Comparison of ENCODE assay signal across 14 mouse cellular contexts in genomic region chr16:91657285-91657684, GRCm38 (mm10). TPM values are rescaled to one million over a fixed set of nuclear protein-coding genes. Genes with fewer than 3 reads are reported as not detected.
DNase-seq lines count a peak whose midpoint lies in the region; ATAC-seq and TF ChIP-seq lines count a peak whose summit lies in the region.
"Had no signal": no experiment of that assay in that cellular context is flagged by ENCODE, and none has a peak within 500 bp of the region (broad histone marks: within the 10 kb centered on the region; RNA-seq: fewer than 3 reads in every experiment).

No protein-coding gene starts in this region.

- peak; percentile 55; the same call in 1 of the 2 replicates for ATAC-seq in kidney, embryonic 14.5 days (ENCODE audit: low FRiP score, low TSS enrichment)
- peak; percentile 41; the same call in 1 of the 2 replicates for ATAC-seq in midbrain, embryonic 12.5 days (ENCODE audit: low FRiP score, low read depth)
- ATAC-seq in midbrain, postnatal 0 days (ENCODE audit: low FRiP score), result no peak
- ATAC-seq in hindbrain, postnatal 0 days, result peak; percentile 66
- ATAC-seq in stomach, embryonic 15.5 days (ENCODE audit: insufficient read depth, low FRiP score, low read depth), result peak; percentile 27; the same call in 1 of the 2 replicates
- ATAC-seq: Patski had no signal

- H3K9ac ChIP-seq in kidney, embryonic 14.5 days (ENCODE audit: low read depth, low read length), result no peak overlapping the region
- H3K9ac ChIP-seq in midbrain, embryonic 12.5 days (replicated peaks), result no peak overlapping the region
- no peak overlapping the region for H3K9ac ChIP-seq in midbrain, postnatal 0 days (replicated peaks; ENCODE audit: low read length, poor library complexity, severe bottlenecking)
- no peak overlapping the region for H3K9ac ChIP-seq in hindbrain, postnatal 0 days (replicated peaks; ENCODE audit: low read length)
- no peak overlapping the region for H3K9ac ChIP-seq in stomach, embryonic 15.5 days

- H3K4me2 ChIP-seq in kidney, embryonic 14.5 days (replicated peaks; ENCODE audit: low read depth, low read length), result no peak overlapping the region
- no peak overlapping the region for H3K4me2 ChIP-seq in midbrain, embryonic 12.5 days (replicated peaks)
- no peak overlapping the region for H3K4me2 ChIP-seq in midbrain, postnatal 0 days (ENCODE audit: low read depth, low read length, poor library complexity, severe bottlenecking)
- H3K4me2 ChIP-seq in hindbrain, postnatal 0 days (ENCODE audit: low read depth, low read length), result no peak overlapping the region
- no peak overlapping the region for H3K4me2 ChIP-seq in stomach, embryonic 15.5 days

- TF ChIP-seq CTCF in midbrain, postnatal 0 days (IDR thresholded peaks at IDR 0.05), result no peak
- TF ChIP-seq CTCF in hindbrain, postnatal 0 days (IDR thresholded peaks at IDR 0.05; ENCODE audit: low read depth), result no peak

- H3K27me3 ChIP-seq in kidney, embryonic 14.5 days (ENCODE audit: control insufficient read depth, insufficient read depth, low read length), result no peaks in the 10 kb centered on the region
- no peaks in the 10 kb centered on the region for H3K27me3 ChIP-seq in midbrain, embryonic 12.5 days
- H3K27me3 ChIP-seq in midbrain, postnatal 0 days (ENCODE audit: insufficient read depth, low read length), result no peaks in the 10 kb centered on the region
- no peaks in the 10 kb centered on the region for H3K27me3 ChIP-seq in hindbrain, postnatal 0 days (ENCODE audit: insufficient read depth, low read length)
- no peaks in the 10 kb centered on the region for H3K27me3 ChIP-seq in stomach, embryonic 15.5 days (replicated peaks)
- H3K27me3 ChIP-seq: Patski had no signal

- H3K4me1 ChIP-seq in kidney, embryonic 14.5 days (ENCODE audit: control insufficient read depth, insufficient read depth, low read length), result no peaks in the 10 kb centered on the region
- peaks cover 4% of the 10 kb centered on the region; the same call in 1 of the 2 replicates for H3K4me1 ChIP-seq in midbrain, embryonic 12.5 days
- no peaks in the 10 kb centered on the region for H3K4me1 ChIP-seq in midbrain, postnatal 0 days (ENCODE audit: insufficient read depth, low read length)
- H3K4me1 ChIP-seq in hindbrain, postnatal 0 days (ENCODE audit: insufficient read depth, low read length), result no peaks in the 10 kb centered on the region
- H3K4me1 ChIP-seq in stomach, embryonic 15.5 days, result peaks cover 3% of the 10 kb centered on the region; the same call in 1 of the 2 replicates

- no peak overlapping the region for H3K4me3 ChIP-seq in kidney, embryonic 14.5 days (ENCODE audit: low read length)
- no peak overlapping the region for H3K4me3 ChIP-seq in midbrain, embryonic 12.5 days
- no peak overlapping the region for H3K4me3 ChIP-seq in midbrain, postnatal 0 days (ENCODE audit: low read depth, low read length)
- no peak overlapping the region for H3K4me3 ChIP-seq in hindbrain, postnatal 0 days (ENCODE audit: low read length)
- no peak overlapping the region for H3K4me3 ChIP-seq in stomach, embryonic 15.5 days (replicated peaks)

- no peak for DNase-seq in kidney, adult 9 months
- DNase-seq in midbrain, postnatal 0 days (ENCODE audit: low spot score), result no peak
- DNase-seq in hindbrain, postnatal 0 days (ENCODE audit: low spot score), result no peak
- no peak for DNase-seq in urinary bladder, postnatal 36 days (ENCODE audit: low spot score in 2 of 2)
- DNase-seq: adrenal gland, adult 8-10 months; cerebellum, postnatal 25 days; heart, adult 18-20 months; heart, postnatal 4 days; lung, postnatal 14 days; thymus, postnatal 25 days had no signal

- H3K9me3 ChIP-seq in kidney, embryonic 14.5 days (ENCODE audit: control insufficient read depth, low read length), result 0 out of 2 replicates have a peak, but pooled peaks cover 5% of the 10 kb centered on the region
- no peaks in the 10 kb centered on the region for H3K9me3 ChIP-seq in midbrain, embryonic 12.5 days
- no peaks in the 10 kb centered on the region for H3K9me3 ChIP-seq in midbrain, postnatal 0 days (ENCODE audit: low read length)
- no peaks in the 10 kb centered on the region for H3K9me3 ChIP-seq in hindbrain, postnatal 0 days (ENCODE audit: low read length)
- H3K9me3 ChIP-seq in stomach, embryonic 15.5 days, result no peaks in the 10 kb centered on the region

- no peak overlapping the region for H3K27ac ChIP-seq in kidney, embryonic 14.5 days (ENCODE audit: low read depth, low read length)
- no peak overlapping the region for H3K27ac ChIP-seq in midbrain, embryonic 12.5 days (replicated peaks)
- H3K27ac ChIP-seq in midbrain, postnatal 0 days (ENCODE audit: low read depth, low read length), result no peak overlapping the region
- no peak overlapping the region for H3K27ac ChIP-seq in hindbrain, postnatal 0 days
- no peak overlapping the region for H3K27ac ChIP-seq in stomach, embryonic 15.5 days

- H3K36me3 ChIP-seq in kidney, embryonic 14.5 days (ENCODE audit: control insufficient read depth, insufficient read depth, low read length), result peaks cover 91% of the 10 kb centered on the region
- peaks cover 86% of the 10 kb centered on the region for H3K36me3 ChIP-seq in midbrain, embryonic 12.5 days
- H3K36me3 ChIP-seq in midbrain, postnatal 0 days (ENCODE audit: insufficient read depth, low read length), result peaks cover 64% of the 10 kb centered on the region
- H3K36me3 ChIP-seq in hindbrain, postnatal 0 days (ENCODE audit: insufficient read depth, low read length), result peaks cover 64% of the 10 kb centered on the region
- peaks cover 68% of the 10 kb centered on the region for H3K36me3 ChIP-seq in stomach, embryonic 15.5 days

- WGBS in kidney, embryonic 14.5 days, result 96% methylated on average over 17 of the region's 17 CpGs
- WGBS in midbrain, embryonic 12.5 days, result 98% methylated on average over 17 of the region's 17 CpGs
- WGBS in midbrain, postnatal 0 days, result 99% methylated on average over 17 of the region's 17 CpGs
- 99% methylated on average over 17 of the region's 17 CpGs for WGBS in hindbrain, postnatal 0 days
- WGBS in stomach, embryonic 15.5 days, result 98% methylated on average over 17 of the region's 17 CpGs

RNA-seq across cellular contexts. Expression of gene Son, which starts 10.0 kb away (rescaled TPM):
- polyA plus RNA-seq in kidney, embryonic 14.5 days (2014; fragmentation: Nextera tagmentation; extraction: Ambion mirVana), result 160 and 167 TPM in 2 replicates
- polyA plus RNA-seq in midbrain, embryonic 12.5 days (2016; fragmentation: Nextera tagmentation; extraction: Ambion mirVana), result 163 and 170 TPM in 2 replicates
- 256 and 257 TPM in 2 replicates for total RNA-seq in midbrain, postnatal 0 days (2014; rRNA removed)
- 82.3 and 98.4 TPM in 2 replicates for polyA plus RNA-seq in midbrain, postnatal 0 days (2015; fragmentation: Nextera tagmentation; extraction: Ambion mirVana)
- 246 and 254 TPM in 2 replicates for total RNA-seq in hindbrain, postnatal 0 days (2014; rRNA removed)
- polyA plus RNA-seq in hindbrain, postnatal 0 days (2015; fragmentation: Nextera tagmentation; extraction: Ambion mirVana), result 95.3 and 97.2 TPM in 2 replicates
- 108 and 114 TPM in 2 replicates for polyA plus RNA-seq in stomach, embryonic 15.5 days (2015; fragmentation: Nextera tagmentation; extraction: Ambion mirVana)

RNA-seq across cellular contexts. Expression of gene Gart, which starts 10.5 kb away (rescaled TPM):
- polyA plus RNA-seq in kidney, embryonic 14.5 days (2014; fragmentation: Nextera tagmentation; extraction: Ambion mirVana), result 90.5 and 128 TPM in 2 replicates
- polyA plus RNA-seq in midbrain, embryonic 12.5 days (2016; fragmentation: Nextera tagmentation; extraction: Ambion mirVana), result 100 and 102 TPM in 2 replicates
- 33.8 and 40.5 TPM in 2 replicates for total RNA-seq in midbrain, postnatal 0 days (2014; rRNA removed)
- 38.2 and 45.2 TPM in 2 replicates for polyA plus RNA-seq in midbrain, postnatal 0 days (2015; fragmentation: Nextera tagmentation; extraction: Ambion mirVana)
- 40.9 and 50.2 TPM in 2 replicates for total RNA-seq in hindbrain, postnatal 0 days (2014; rRNA removed)
- polyA plus RNA-seq in hindbrain, postnatal 0 days (2015; fragmentation: Nextera tagmentation; extraction: Ambion mirVana), result 46.2 and 46.6 TPM in 2 replicates
- 107 and 115 TPM in 2 replicates for polyA plus RNA-seq in stomach, embryonic 15.5 days (2015; fragmentation: Nextera tagmentation; extraction: Ambion mirVana)

RNA-seq across cellular contexts. Expression of gene Donson, which starts 31.3 kb away (rescaled TPM):
- 21.1 and 25.6 TPM in 2 replicates for polyA plus RNA-seq in kidney, embryonic 14.5 days (2014; fragmentation: Nextera tagmentation; extraction: Ambion mirVana)
- polyA plus RNA-seq in midbrain, embryonic 12.5 days (2016; fragmentation: Nextera tagmentation; extraction: Ambion mirVana), result 33.6 and 35.5 TPM in 2 replicates
- total RNA-seq in midbrain, postnatal 0 days (2014; rRNA removed), result 18.3 and 28.8 TPM in 2 replicates
- 14.0 and 15.5 TPM in 2 replicates for polyA plus RNA-seq in midbrain, postnatal 0 days (2015; fragmentation: Nextera tagmentation; extraction: Ambion mirVana)
- 20.4 and 24.2 TPM in 2 replicates for total RNA-seq in hindbrain, postnatal 0 days (2014; rRNA removed)
- 15.3 and 15.7 TPM in 2 replicates for polyA plus RNA-seq in hindbrain, postnatal 0 days (2015; fragmentation: Nextera tagmentation; extraction: Ambion mirVana)
- 20.5 and 21.1 TPM in 2 replicates for polyA plus RNA-seq in stomach, embryonic 15.5 days (2015; fragmentation: Nextera tagmentation; extraction: Ambion mirVana)

RNA-seq across cellular contexts. Expression of gene Dnajc28, which starts 38.5 kb away (rescaled TPM):
- 2.9 and 3.0 TPM in 2 replicates for polyA plus RNA-seq in kidney, embryonic 14.5 days (2014; fragmentation: Nextera tagmentation; extraction: Ambion mirVana)
- 6.8 and 7.8 TPM in 2 replicates for polyA plus RNA-seq in midbrain, embryonic 12.5 days (2016; fragmentation: Nextera tagmentation; extraction: Ambion mirVana)
- total RNA-seq in midbrain, postnatal 0 days (2014; rRNA removed), result 3.9 and 6.1 TPM in 2 replicates
- 2.6 and 4.3 TPM in 2 replicates for polyA plus RNA-seq in midbrain, postnatal 0 days (2015; fragmentation: Nextera tagmentation; extraction: Ambion mirVana)
- total RNA-seq in hindbrain, postnatal 0 days (2014; rRNA removed), result 1.7 and 5.3 TPM in 2 replicates
- polyA plus RNA-seq in hindbrain, postnatal 0 days (2015; fragmentation: Nextera tagmentation; extraction: Ambion mirVana), result 2.9 and 3.8 TPM in 2 replicates
- polyA plus RNA-seq in stomach, embryonic 15.5 days (2015; fragmentation: Nextera tagmentation; extraction: Ambion mirVana), result 2.9 and 3.3 TPM in 2 replicates

RNA-seq across cellular contexts. Expression of gene Tmem50b, which starts 59.7 kb away (rescaled TPM):
- polyA plus RNA-seq in kidney, embryonic 14.5 days (2014; fragmentation: Nextera tagmentation; extraction: Ambion mirVana), result 20.0 and 34.7 TPM in 2 replicates
- 42.6 and 43.6 TPM in 2 replicates for polyA plus RNA-seq in midbrain, embryonic 12.5 days (2016; fragmentation: Nextera tagmentation; extraction: Ambion mirVana)
- total RNA-seq in midbrain, postnatal 0 days (2014; rRNA removed), result 78.2 and 83.9 TPM in 2 replicates
- polyA plus RNA-seq in midbrain, postnatal 0 days (2015; fragmentation: Nextera tagmentation; extraction: Ambion mirVana), result 103 and 107 TPM in 2 replicates
- total RNA-seq in hindbrain, postnatal 0 days (2014; rRNA removed), result 79.6 and 93.3 TPM in 2 replicates
- polyA plus RNA-seq in hindbrain, postnatal 0 days (2015; fragmentation: Nextera tagmentation; extraction: Ambion mirVana), result 107 and 114 TPM in 2 replicates
- 40.6 and 46.7 TPM in 2 replicates for polyA plus RNA-seq in stomach, embryonic 15.5 days (2015; fragmentation: Nextera tagmentation; extraction: Ambion mirVana)
